Mouse (Mus musculus) inflammation-experienced regulatory T-cells, adult 16 weeks (primary cell): ENCODE data around the gene Ccdc83. TPM values are rescaled to one million over a fixed set of nuclear protein-coding genes. Genes with fewer than 3 reads are reported as not detected.

Source experiments
- polyA plus RNA-seq: library from polyadenylated mRNA; unstranded; fragments of 100-300 nt; shearing (Covaris generic); gene quantifications from one replicate; pipeline ENCODE4 v1.2.1, GENCODE M21; 2017

The Ccdc83 gene
- polyA plus RNA-seq = not detected

DNA sequence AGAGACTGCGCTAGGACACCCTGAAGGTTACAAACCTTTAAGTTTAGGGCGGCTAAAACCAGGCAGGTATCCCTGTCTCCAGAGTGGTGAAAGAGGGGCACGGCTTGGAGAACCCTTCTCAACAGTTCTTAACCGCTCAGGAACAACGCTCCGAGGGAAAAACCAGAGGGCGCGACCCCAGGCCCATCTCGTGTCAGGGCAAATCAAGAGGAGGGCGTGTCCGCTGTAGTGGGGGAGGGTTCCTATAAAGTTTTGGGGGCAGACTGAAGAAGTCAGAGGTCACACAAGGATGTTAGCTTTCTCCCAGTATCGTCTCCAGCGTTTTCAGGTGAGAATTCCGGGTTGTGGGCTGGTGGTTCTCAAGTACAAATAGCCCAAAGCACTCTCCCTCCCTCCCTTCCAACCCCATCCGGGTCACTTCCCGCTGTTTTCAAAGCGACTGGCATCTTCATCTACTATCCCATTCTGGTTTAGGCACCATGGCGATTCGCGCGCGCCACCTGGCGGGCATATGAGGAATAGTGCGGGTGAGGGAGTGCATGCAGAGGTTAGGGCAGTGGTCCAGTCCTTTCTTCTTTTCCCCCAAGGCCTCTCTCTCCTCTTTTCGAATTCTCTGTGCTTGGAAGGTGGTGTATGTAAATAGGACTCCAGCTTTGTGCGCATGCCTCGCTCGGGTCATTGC, at the start of gene Ccdc83:
Gene Ccdc83 (minus strand): TSS at position 489 of the 682 bp plus-strand sequence.

DNA sequence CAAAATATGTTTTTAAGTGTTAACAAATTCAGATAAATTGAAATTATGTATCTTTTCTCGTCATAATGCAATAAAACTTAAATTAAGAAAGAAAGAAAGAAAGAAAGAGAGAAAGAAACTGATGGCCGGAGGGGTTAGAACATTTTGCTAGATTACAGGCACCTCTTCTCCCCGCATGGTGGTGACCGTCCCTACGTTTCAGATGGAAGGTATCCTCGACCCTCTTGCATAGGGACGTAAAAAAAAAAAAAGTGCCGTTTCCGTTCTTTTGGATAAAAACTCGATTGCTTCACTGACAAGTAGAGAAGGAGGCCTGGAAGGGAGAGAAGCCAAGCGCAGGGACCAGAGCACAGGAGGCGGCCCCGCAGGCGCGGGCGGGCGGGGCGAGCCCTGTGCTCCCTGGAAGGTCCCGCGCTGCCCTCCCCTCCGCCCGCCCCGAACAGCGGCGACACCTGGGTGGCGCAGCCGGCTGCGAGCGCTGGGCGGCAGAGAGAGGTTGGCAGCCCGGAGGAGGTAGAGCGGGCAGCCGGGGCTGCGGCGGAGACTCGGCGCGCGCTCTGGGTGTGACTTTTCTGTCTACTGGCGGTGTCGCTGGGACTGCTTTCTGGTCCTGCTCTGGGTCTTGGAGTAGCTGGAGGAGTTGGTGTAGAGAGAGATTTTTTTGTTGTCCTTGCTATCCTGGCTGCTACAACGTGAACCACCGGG, 36.5 kb upstream of the Ccdc83 start, which contains the start of gene Sytl2:
Gene Sytl2 (plus strand): TSS at position 311 of the 705 bp plus-strand sequence.

Other genes with a start within 250 kb of the Ccdc83 start
- gene Picalm, start 135.6 kb downstream of the Ccdc83 start, polyA plus RNA-seq = 26.3 TPM
- gene Sytl2, start 36.5 kb upstream of the Ccdc83 start, polyA plus RNA-seq = 88.5 TPM
- gene Ccdc89, start 160.8 kb upstream of the Ccdc83 start, polyA plus RNA-seq = not detected
- gene Crebzf, start 177.0 kb upstream of the Ccdc83 start, polyA plus RNA-seq = 15.7 TPM
- gene Tmem126a, start 191.5 kb upstream of the Ccdc83 start, polyA plus RNA-seq = 82.0 TPM
- 42.9 TPM for gene Tmem126b, start 210.2 kb upstream of the Ccdc83 start, polyA plus RNA-seq
- gene Dlg2, start 210.9 kb upstream of the Ccdc83 start, polyA plus RNA-seq = 0.34 TPM